Mouse (Mus musculus): ENCODE data around the gene Smyd3. TPM values are rescaled to one million over a fixed set of nuclear protein-coding genes. Genes with fewer than 3 reads are reported as not detected.

Gene Smyd3
- polyA plus RNA-seq, 1 experiment, result 16.8 TPM

- DNase-seq (ENCODE audit: extremely low spot score in 1 of 2, low spot score in 1 of 2), result no peak
Observed at GRCm38 (mm10) chr1:179243554-179243953, 274.3 kb downstream of the Smyd3 start.

- DNase-seq (ENCODE audit: extremely low spot score in 1 of 2, low spot score in 1 of 2), result no peak
Observed at GRCm38 (mm10) chr1:179240663-179241279, 277.1 kb downstream of the Smyd3 start.

- DNase-seq (ENCODE audit: extremely low spot score in 1 of 2, low spot score in 1 of 2), result no peak
Observed at GRCm38 (mm10) chr1:179238639-179239038, 279.2 kb downstream of the Smyd3 start.

- DNase-seq (ENCODE audit: extremely low spot score in 1 of 2, low spot score in 1 of 2), result peak in 1 of 2 experiments; percentile 21
Observed at GRCm38 (mm10) chr1:179237989-179238388, 279.9 kb downstream of the Smyd3 start.

GRCm38 (mm10) chr1:179236217-179236840 is 281.5 kb downstream of the Smyd3 start:
- DNase-seq (ENCODE audit: extremely low spot score in 1 of 2, low spot score in 1 of 2), result no peak

- peak; percentile 38 to 89 for DNase-seq (ENCODE audit: extremely low spot score in 1 of 2, low spot score in 1 of 2)
Observed at GRCm38 (mm10) chr1:179231777-179232661, 285.8 kb downstream of the Smyd3 start.

- no peak for DNase-seq (ENCODE audit: extremely low spot score in 1 of 2, low spot score in 1 of 2)
Observed at GRCm38 (mm10) chr1:179229515-179229914, 288.3 kb downstream of the Smyd3 start.

GRCm38 (mm10) chr1:179220290-179220689 is 297.6 kb downstream of the Smyd3 start:
- no peak for DNase-seq (ENCODE audit: extremely low spot score in 1 of 2, low spot score in 1 of 2)

- no peak for DNase-seq (ENCODE audit: extremely low spot score in 1 of 2, low spot score in 1 of 2)
Observed at GRCm38 (mm10) chr1:179218061-179218460, 299.8 kb downstream of the Smyd3 start.

GRCm38 (mm10) chr1:179217036-179217435 is 300.8 kb downstream of the Smyd3 start:
- no peak for DNase-seq (ENCODE audit: extremely low spot score in 1 of 2, low spot score in 1 of 2)

- DNase-seq (ENCODE audit: extremely low spot score in 1 of 2, low spot score in 1 of 2), result no peak
Observed at GRCm38 (mm10) chr1:179213381-179213780, 304.5 kb downstream of the Smyd3 start.

GRCm38 (mm10) chr1:179212295-179212694 is 305.5 kb downstream of the Smyd3 start:
- DNase-seq (ENCODE audit: extremely low spot score in 1 of 2, low spot score in 1 of 2), result no peak

- DNase-seq (ENCODE audit: extremely low spot score in 1 of 2, low spot score in 1 of 2), result no peak
Observed at GRCm38 (mm10) chr1:179211313-179211712, 306.5 kb downstream of the Smyd3 start.

- DNase-seq (ENCODE audit: extremely low spot score in 1 of 2, low spot score in 1 of 2), result no peak
Observed at GRCm38 (mm10) chr1:179207846-179208595, 309.8 kb downstream of the Smyd3 start.

- no peak for DNase-seq (ENCODE audit: extremely low spot score in 1 of 2, low spot score in 1 of 2)
Observed at GRCm38 (mm10) chr1:179207180-179207741, 310.6 kb downstream of the Smyd3 start.

- no peak for DNase-seq (ENCODE audit: extremely low spot score in 1 of 2, low spot score in 1 of 2)
Observed at GRCm38 (mm10) chr1:179198517-179199200, 319.2 kb downstream of the Smyd3 start.

- no peak for DNase-seq (ENCODE audit: extremely low spot score in 1 of 2, low spot score in 1 of 2)
Observed at GRCm38 (mm10) chr1:179197821-179198516, 319.9 kb downstream of the Smyd3 start.

- DNase-seq (ENCODE audit: extremely low spot score in 1 of 2, low spot score in 1 of 2), result no peak
Observed at GRCm38 (mm10) chr1:179197156-179197555, 320.7 kb downstream of the Smyd3 start.

GRCm38 (mm10) chr1:179196422-179196821 is 321.4 kb downstream of the Smyd3 start:
- DNase-seq (ENCODE audit: extremely low spot score in 1 of 2, low spot score in 1 of 2), result no peak

All from frontal cortex, adult 2 months (tissue).